Mouse (Mus musculus): ENCODE results near the gene Mzf1. TPM values are rescaled to one million over a fixed set of nuclear protein-coding genes. Genes with fewer than 3 reads are reported as not detected.
"Not testable (repeated sequence)": the region's sequence is repeated elsewhere in the genome, so short reads cannot be mapped to it uniquely, and the experiment has no call there.

Gene Mzf1
- under 1 TPM; 0.72 to 0.92 TPM for total RNA-seq (2021)

DNA sequence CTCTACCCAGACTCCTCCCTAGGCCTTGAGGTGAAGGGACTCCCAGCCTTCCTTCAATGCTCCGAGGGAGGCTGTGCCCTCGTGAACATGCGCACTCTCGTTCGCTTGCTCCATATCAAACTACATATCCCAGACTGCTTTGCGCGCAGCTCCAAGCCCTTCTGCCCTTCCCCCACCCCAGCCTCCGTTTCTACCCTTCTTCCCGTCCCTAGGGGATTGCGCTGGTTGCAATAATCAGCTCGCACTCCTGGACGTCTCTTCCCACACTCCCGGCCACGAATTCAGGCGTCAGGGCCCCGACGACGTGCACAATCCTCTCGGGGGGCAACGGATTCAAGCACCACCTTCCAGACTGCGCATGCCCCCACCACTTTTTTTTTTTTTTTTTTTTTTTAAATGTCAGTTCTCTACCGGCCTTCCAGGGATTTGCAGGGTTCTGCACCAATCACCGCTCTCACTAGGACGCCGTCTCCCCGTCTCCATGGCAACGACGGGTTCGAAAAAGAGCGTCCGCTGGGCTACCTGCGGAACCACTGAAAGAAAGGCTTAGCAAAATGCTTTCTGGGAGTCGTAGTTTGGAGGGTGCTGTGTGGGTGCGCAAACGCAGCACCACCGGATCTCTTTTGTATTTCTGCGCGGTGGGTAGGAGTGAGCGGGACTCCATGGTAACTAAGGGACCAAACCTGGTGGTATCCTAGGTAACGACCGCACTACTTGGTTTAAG lies at the start of gene Mzf1:
TSS of gene Mzf1 (minus strand) at position 478 of the 724 bp plus-strand sequence.
- peak; percentile 95 for DNase-seq
- intact Hi-C loops (cut with DNase I): loop anchor here (5.0 kb wide), 3 partner anchors 223 to 577 kb away; partner anchors contain the start of genes Lig1, Zfp606 and Zswim9

DNA sequence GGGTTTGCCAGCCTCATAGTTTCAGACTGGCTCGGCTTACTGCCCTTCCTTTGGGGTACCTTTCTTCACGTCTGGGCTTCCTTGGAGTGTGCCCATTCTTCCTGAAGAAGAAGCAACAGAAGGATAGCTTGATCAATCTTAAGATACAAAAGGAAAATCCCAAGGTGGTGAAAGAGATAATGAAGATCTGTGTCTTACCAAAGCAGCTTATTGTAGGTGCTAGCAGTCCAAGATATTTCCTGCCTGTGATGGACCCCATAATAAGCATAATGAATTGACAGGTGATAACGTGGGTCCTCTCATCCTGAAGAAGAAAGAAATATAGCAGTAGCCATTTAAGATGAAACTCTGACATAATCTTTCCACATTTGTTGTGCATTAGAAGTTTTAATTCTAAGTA lies 40.5 kb upstream of the Mzf1 start, which contains the start of gene Vmn1r85:
TSS of gene Vmn1r85 (minus strand) at position 101 of the 400 bp plus-strand sequence.
- DNase-seq: no peak
- intact Hi-C loops (cut with DNase I): no loop called here

DNA sequence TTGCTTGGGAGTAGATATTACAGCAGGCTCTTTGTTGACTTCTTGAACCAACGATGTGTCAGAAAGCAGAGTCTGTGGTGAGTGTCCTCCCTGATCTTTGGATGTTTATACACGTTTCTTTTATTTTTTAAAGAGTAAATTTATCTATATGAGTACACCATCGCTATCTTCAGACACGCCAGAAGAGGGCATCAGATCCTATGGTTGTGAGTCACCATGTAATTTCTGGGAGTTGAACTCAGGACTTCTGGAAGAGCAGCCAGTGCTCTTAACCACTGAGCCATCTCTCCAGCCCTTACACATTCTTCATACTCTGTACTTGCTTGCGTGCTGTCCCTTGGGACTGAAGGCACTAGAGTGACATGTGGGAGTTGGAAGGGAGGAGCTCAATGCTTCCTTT lies 17.7 kb upstream of the Mzf1 start:
- intact Hi-C loops (cut with DNase I): no loop called here
- no peak for DNase-seq

DNA sequence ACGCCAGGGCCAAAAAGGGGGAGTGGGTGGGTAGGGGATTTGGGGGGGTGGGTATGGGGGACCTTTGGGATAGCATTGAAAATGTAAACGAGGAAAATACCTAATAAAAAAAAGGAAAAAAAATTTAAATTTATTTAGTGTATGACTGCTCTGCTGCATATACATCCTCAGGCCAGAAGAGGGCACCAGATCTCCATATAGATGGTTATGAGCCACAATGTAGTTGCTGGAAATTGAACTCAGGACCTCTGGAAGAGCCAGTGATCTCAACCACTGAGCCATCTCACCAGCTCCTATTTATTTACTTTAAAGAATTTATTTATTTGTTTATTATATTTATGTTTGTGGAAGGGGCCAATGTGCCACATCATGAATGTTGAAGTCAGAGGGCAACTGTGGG lies 8.8 kb upstream of the Mzf1 start:
- DNase-seq; intact Hi-C loops (cut with DNase I): not testable (repeated sequence)

DNA sequence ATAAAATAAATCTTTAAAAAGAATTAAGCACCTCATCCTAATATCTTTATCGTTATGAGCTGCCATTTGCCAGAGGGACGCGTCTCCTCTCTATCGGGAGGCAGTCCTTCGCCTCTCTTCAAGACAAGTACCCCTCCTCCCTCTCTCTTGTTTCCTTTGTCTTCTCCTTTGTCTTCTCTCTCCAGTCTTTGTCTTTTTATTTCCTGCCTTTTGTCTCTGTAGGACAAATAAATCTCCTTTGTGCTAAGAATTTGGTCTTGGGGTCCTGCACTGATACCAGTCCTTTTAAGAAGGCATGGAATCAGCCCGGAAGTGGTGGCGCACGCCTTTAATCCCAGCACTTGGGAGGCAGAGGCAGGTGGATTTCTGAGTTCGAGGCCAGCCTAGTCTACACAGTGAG lies 5.0 kb upstream of the Mzf1 start:
- intact Hi-C loops (cut with DNase I): no loop called here
- DNase-seq: no peak

DNA sequence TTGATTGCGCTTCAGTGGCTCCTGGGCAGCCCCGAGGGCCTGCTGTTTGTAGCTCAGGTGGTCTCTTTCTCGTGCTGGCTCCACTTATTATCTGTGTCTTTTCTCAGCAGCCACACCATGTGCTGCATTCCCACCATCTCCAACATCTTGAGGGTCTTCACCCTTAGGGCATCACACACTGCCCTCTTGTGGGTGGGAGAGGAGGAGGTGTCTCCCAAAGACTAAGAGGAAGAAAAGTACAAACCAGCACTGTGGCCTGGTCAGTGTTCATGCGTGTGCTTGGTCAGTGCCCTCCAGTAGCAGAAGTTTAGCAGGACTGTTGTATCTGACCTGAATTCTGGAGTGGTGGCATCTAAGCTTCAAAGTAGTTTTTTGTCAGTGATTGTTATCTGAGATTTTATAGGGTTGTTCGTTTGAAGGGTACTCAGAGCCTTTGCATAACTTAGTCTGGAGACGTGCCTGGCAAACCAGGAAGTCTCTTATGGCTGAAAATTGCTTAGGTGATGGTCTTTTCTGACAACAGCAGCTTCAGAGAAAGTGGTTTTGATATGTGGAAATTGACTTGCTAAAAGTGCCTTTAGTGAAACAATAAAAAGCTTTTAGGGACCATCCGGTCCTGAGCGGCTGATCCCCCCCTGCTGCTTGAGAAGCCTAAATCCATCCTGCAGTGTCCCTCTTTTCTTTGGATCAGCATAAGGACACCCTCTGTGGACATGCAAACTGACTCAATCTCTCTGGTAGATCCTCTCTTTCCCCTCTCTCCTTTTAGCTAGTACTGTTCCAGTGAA lies 2.5 kb upstream of the Mzf1 start:
- no peak for DNase-seq
- intact Hi-C loops (cut with DNase I): no loop called here

DNA sequence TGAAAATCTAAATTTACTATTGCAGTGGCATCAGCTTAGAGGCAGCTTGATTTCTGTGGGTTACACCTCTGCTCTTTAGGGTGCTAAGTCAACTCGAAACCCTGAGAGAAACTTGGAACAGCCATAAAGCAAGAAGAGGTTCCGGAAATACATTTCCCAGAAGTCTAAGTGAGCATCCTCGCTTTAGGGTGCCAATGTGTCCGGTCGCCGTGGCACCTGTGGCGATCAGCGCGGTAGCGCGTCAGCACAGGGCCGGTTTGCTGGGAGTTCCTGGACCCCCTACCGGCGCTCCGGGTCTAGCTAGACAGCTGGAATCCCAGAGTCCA lies 640 bp downstream of the Mzf1 start:
- intact Hi-C loops (cut with DNase I): loop anchor here (5.0 kb wide), 3 partner anchors 223 to 577 kb away; partner anchors contain the start of genes Lig1, Zfp606 and Zswim9
- no peak for DNase-seq

DNA sequence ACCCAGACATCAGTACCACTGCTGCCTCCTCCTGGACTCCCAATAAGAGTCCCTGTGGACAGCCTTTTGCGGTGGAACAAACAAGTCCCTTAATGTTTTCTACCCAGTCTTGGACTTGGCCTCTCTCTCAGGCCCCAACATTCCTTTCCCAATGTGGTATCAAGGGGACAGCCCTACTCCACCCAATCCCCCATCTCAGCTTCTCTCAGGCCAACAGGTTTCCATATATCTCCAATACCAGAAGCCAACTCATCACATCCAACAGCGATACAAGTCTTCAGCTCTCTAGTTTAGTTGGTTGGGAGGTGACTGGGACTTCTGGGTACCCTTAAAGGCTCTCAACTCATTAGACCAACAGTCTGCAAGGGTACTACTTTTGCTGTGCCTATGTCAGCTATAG lies 1.1 kb downstream of the Mzf1 start:
- intact Hi-C loops (cut with DNase I): loop anchor here (5.0 kb wide), 3 partner anchors 224 to 576 kb away; partner anchors contain the start of genes Lig1, Zfp606 and Zswim9

DNA sequence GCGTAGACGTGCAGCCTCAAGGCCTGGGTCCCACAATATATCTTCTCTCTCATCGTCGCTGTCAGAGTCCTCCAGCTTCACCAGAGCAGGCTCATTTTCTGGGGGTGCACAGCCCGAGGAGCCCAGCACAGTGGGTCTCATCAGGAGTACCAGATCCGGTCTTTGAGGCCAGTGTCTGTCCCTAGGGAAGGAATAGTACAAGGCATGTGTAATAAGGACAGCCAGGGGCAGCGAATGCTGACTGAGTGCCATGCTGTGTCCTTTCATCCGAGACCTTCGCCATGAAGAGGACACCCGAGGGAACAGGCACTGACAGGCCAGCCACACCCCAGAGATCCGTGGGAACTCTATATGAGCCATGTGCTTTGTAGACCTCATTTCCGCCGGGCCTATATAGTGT lies 1.6 kb downstream of the Mzf1 start:
- intact Hi-C loops (cut with DNase I): loop anchor here (5.0 kb wide), 3 partner anchors 224 to 576 kb away; partner anchors contain the start of genes Lig1, Zfp606 and Zswim9
- no peak for DNase-seq

More for the DNA sequence above, 1.1 kb downstream of the Mzf1 start:
- no peak for DNase-seq

DNA sequence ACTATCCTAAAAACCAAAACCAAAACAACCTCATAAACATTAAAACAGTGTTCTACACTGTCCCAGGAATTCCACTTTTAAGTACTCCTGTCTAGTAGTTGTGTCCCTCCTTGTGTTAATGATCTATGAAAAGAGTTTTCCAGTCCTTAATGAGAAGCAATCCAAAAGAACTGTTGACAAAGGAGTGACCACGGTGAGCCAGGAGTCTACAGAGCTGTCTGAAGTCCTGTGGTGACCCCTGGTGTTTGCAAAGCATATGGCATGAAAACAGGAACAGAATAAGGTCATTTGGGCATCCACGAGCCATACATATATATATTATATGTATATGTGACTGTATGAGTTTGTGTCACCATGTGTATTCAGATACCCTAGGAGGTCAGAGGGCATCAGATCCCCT lies 8.5 kb downstream of the Mzf1 start:
- intact Hi-C loops (cut with DNase I): loop anchor here (1.0 kb wide), 2 partner anchors 37 to 133 kb away; no protein-coding TSS in a partner anchor
- peak; percentile 79 to 85 for DNase-seq

DNA sequence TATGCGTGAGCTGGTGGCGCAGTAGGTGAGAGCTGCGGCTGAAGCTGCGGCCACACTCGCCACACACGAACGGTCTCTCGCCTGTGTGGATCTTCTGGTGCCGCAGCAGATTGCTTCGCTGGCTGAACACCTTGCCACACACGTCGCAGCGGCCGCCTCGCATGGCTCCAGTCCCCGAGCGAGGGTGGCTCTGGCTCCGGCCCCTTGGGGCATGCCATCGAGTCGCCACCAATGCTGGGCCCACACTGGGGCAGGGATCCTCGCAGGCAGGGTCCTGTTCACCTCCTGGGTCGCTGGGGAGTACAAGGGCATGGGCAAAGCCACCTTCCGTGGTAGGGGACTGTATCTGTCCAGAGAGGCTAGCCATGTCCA lies 10.3 kb downstream of the Mzf1 start:
- no peak for DNase-seq
- intact Hi-C loops (cut with DNase I): no loop called here

DNA sequence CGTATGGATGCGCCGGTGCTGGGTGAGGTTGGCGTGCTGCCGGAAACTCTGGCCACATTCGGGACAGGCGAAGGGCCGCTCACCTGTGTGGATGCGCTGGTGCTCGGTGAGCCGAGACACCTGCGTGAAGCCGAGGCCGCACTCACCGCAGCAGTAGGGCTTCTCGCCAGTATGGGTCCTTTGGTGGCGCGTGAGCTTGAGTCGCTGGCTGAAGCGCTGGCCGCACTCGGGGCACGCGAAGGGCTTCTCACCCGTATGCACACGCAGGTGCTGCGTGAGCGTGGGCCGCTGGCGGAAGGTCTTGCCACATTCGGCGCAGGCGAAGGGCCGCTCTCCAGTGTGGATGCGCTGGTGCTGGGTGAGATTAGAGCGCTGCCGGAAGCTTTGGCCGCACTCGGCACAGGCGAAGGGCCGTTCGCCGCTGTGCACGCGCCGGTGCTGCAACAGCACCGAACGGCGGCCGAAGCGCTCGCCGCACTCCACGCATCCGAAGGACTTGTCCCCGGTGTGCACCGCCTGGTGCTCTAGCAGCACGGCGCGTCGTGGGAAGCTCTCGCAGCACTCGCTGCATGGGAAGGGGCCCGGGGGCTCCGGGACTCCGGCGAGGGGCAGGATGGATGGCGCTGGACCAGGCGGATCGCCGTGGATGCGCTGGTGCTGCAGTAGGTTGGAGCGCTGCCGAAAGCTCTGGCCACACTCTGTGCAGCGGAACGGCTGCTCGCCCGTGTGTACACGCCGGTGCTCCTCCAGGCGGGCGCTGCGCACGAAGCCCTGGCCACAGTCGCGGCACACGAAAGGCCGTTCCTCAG lies 10.9 kb downstream of the Mzf1 start:
- intact Hi-C loops (cut with DNase I): no loop called here
- peak in 1 of 2 experiments; percentile 38 for DNase-seq

DNA sequence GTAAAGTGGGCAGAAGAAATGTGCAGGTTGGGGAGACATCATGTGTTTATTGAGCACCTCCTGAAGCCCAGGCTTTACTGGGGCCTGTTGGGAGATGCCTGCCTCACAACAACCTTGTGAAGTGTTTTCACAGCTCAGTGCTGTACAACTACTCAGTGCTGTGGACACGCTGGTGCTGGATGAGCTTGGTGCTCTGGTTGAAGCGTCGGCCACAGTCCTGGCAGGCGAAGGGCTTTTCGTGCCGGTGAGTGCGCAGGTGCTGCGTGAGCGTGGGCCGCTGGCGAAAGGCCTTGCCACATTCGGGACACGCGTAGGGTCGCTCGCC lies 11.5 kb downstream of the Mzf1 start:
- intact Hi-C loops (cut with DNase I): no loop called here
- no peak for DNase-seq

DNA sequence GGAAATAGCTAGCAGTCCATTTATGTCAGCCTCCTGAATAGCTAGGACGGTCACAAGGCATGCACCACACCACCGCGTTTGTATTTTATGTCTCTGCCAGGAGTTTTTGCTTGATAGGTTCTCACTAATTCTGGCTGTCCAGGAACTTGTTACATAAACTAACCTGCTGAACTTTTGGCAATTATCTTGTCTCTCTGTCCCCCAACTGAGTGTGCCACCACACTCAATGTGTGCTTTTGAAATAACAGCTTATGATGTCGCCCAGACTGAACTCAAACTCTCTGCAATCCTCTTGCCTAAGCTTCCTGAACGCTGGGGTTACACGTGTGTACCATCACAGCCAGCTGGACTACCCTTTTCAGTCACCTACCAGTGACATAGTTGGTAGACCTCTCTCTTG lies 12.1 kb downstream of the Mzf1 start:
- DNase-seq: no peak
- intact Hi-C loops (cut with DNase I): no loop called here

DNA sequence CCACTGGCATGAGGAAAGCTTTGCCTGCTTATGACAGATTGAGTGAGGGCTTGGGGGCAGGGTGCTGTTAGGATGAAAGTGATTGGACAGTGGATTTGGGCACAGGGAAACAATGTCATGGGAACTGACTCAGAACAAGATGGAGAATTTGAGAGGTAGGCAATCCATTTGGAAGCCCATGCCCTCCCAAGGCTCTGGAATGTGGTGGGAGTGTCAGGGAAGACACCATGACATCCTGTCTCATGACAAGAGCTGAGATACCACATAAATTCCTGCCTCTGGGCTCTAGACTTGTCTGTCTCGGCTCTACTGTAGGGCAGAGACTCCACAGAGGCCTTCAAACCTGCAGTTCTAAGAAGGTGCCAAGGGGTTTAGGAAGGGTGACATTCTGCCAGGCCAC lies 13.3 kb downstream of the Mzf1 start:
- no peak for DNase-seq
- intact Hi-C loops (cut with DNase I): no loop called here

DNA sequence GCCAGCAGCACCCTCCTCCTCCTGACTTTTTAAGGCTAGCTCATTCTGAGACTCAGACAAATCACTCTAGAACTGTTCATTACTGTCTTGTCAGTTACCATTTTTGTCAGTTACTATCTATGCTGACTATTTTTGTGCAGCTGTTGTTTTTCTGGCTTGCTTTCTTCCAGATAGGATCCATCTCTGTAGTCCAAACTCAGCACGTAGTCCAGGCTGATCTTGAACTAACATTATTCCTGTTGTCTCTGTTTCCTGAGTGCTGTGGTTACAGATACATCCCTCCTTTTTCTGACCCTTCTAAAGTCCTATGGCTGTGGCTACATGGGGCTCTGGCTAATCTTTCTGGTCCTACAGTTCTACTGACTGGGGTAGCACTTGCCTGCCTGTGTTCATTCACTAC lies 15.4 kb downstream of the Mzf1 start:
- DNase-seq: no peak
- intact Hi-C loops (cut with DNase I): loop anchor here (5.0 kb wide), 2 partner anchors 62 to 117 kb away; partner anchors contain the start of genes Rps5 and Zfp446

DNA sequence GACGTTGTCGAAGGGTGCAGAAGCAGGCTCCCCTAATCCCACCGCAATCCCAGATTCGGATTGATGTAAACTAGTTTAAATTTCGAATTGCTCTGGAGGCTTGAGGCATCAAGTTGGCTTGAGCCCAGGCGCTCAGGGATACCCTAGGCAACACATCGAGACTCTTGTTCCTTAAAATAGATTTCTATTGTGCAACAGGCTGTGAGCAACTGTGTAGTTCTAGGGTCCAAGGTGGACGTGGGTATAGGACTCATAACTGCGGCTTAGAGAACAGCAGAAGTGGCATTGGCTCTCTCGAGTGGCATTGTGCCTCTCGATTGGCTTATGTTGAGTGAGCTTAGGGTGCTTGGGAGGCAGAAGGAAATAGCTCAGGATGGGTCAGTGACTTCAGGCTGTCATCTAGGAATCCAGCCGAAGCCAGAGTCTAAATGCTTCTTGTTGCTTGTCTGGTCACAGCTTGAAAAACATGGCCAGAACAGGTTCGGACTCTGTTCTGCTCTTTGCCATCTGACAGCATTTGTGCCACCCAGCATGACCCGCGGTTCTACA lies 15.9 kb downstream of the Mzf1 start:
- no peak for DNase-seq
- intact Hi-C loops (cut with DNase I): loop anchor here (5.0 kb wide), 2 partner anchors 61 to 116 kb away; partner anchors contain the start of genes Rps5 and Zfp446

DNA sequence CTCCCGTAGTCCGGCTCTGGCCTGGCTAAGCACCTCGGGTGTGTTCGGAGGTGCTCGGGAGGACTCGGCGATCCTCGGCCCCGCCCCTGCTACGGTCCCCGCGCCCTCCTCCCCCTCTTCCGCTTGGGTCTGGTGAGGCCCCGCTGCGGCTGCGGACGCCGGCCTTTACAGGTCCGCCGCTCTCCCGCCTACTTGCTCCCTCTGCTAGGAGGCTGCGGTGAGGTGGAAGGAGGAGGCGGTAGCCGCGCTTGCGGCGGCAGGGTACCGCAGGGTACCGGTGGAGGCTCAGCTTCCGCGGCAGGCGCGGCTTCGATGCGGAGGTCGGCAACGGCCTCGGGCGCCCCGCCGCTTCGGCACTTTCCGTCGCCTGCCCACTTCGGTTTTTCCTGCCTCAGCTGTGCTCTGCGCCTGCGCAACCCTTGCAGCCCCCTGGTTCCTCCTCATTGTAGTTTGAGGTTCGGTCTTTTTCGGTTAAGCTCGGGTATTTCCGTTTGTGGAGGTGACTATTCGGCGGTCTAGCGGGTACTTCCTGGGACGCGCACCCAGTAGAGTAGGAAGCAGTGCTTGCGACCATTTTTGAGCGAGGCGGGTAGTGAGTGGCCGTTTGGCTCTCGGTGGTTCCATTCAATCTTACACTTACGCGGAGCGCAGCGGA lies 16.5 kb downstream of the Mzf1 start, which contains the start of gene Ube2m:
TSS of gene Ube2m (minus strand) at position 375 of the 655 bp plus-strand sequence.
- intact Hi-C loops (cut with DNase I): loop anchor here (5.0 kb wide), 2 partner anchors 61 to 116 kb away; partner anchors contain the start of genes Rps5 and Zfp446
- DNase-seq: peak; percentile 99

DNA sequence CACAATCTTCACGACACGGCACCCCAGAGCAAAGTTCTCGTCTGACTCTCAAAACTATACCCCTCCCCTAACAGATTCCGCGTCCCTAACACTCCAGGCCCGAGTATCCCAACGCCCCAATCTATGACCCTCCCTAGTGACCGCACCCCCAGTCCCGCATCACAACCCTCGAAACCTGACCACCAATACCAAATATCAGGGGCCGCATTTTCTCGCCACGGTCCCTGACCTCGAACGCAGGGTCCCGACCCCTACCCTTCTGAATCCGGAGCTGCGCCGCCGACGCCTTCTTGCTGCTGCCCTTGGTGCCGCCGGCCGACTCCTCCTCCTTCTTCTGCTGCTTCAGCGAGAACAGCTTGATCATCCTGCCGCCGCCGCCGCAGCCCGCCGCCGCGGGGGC lies 17.2 kb downstream of the Mzf1 start:
- intact Hi-C loops (cut with DNase I): loop anchor here (5.0 kb wide), 2 partner anchors 60 to 115 kb away; partner anchors contain the start of genes Rps5 and Zfp446
- DNase-seq: peak in 1 of 2 experiments; percentile 63

DNA sequence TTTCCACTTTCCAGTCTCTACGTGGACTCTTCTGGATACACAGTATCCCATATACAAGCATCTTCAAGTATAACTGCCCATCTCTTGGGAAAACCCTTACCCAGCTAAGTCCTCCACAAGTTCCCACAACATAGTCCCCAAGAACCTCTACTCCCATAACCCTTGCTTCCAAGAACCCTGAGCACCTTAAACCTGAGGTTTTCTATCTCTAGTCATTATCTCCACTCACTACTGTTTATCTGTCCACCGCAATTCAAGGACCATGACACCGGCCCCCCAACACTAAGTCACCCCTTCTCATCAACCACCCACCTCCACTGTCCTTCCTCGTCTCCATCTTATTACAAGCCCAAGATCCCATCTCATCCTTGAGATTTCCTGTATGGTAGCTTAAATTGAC lies 17.8 kb downstream of the Mzf1 start:
- intact Hi-C loops (cut with DNase I): loop anchor here (5.0 kb wide), 2 partner anchors 60 to 115 kb away; partner anchors contain the start of genes Rps5 and Zfp446

More for the DNA sequence above, 17.8 kb downstream of the Mzf1 start:
- DNase-seq: no peak

Data from heart, postnatal 10 days (tissue).